Mouse (Mus musculus): ENCODE data around the gene Cracr2b. TPM values are rescaled to one million over a fixed set of nuclear protein-coding genes. Genes with fewer than 3 reads are reported as not detected.

Gene Cracr2b
- total RNA-seq (2021) (10 to 100 TPM; 15.4 to 19.4 TPM), polyA plus RNA-seq (2012; rRNA removed) (23.8 and 35.0 TPM in 2 replicates)
- long read RNA-seq, partial matches to known transcripts, result 8 of 14 reads
- long read RNA-seq, other reads (novel, unspliced or antisense), result 5 of 14 reads

GRCm38 (mm10) chr7:141460391-141461113 is at the start of gene Cracr2b:
Cracr2b (plus strand) TSS chr7:141461094.
- 49% methylated on average over 15 of the region's 15 CpGs for WGBS
- peak; percentile 68 to 73 for DNase-seq
- Histone ChIP-seq H3K4me1 (ENCODE audit: control insufficient read depth, insufficient read depth, low read length) (peaks cover 29% of the 10 kb centered on the region), H3K79me2 (replicated peaks; ENCODE audit: control insufficient read depth, insufficient read depth, low read length) (no peaks in the 10 kb centered on the region; the same call in 1 of the 2 replicates), H3K4me3 (peak within 1 kb of the TSS; percentile 83), H3K9ac (ENCODE audit: low read depth, low read length) (peak within 1 kb of the TSS; percentile 88), H3K36me3 (ENCODE audit: control insufficient read depth, insufficient read depth, low read length) (peaks cover 5% of the 10 kb centered on the region; the same call in 1 of the 2 replicates), H3K27ac (peak within 1 kb of the TSS; percentile 97), H3K27me3 (ENCODE audit: control insufficient read depth, insufficient read depth, low read length) (no peaks in the 10 kb centered on the region)
- intact Hi-C loops (cut with DNase I), result no loop called here
- TF ChIP-seq CTCF (IDR thresholded peaks at IDR 0.05) (no peak), POLR2A (IDR thresholded peaks at IDR 0.05; ENCODE audit: insufficient read depth, low read depth, low read length) (peak; percentile 52), EP300 (IDR thresholded peaks at IDR 0.05; ENCODE audit: insufficient read depth, low read depth, low read length) (0 out of 2 replicates have a peak, but pooled peaks have one; percentile 17)

GRCm38 (mm10) chr7:141411667-141412066 is 49.2 kb upstream of the Cracr2b start:
- no peak for TF ChIP-seq CTCF (IDR thresholded peaks at IDR 0.05)
- TF ChIP-seq EP300 (IDR thresholded peaks at IDR 0.05; ENCODE audit: insufficient read depth, low read depth, low read length), result no peak
- no peak for TF ChIP-seq POLR2A (IDR thresholded peaks at IDR 0.05; ENCODE audit: insufficient read depth, low read depth, low read length)
- H3K27ac ChIP-seq, result no peak overlapping the region
- intact Hi-C loops (cut with DNase I), result no loop called here
- no peak overlapping the region for H3K9ac ChIP-seq (ENCODE audit: low read depth, low read length)
- 83% methylated on average over 1 of the region's 1 CpGs for WGBS
- no peak for DNase-seq
- H3K4me3 ChIP-seq, result no peak overlapping the region
- no peaks in the 10 kb centered on the region for H3K36me3 ChIP-seq (ENCODE audit: control insufficient read depth, insufficient read depth, low read length)
- H3K79me2 ChIP-seq (replicated peaks; ENCODE audit: control insufficient read depth, insufficient read depth, low read length), result no peaks in the 10 kb centered on the region
- peaks cover 3% of the 10 kb centered on the region for H3K4me1 ChIP-seq (ENCODE audit: control insufficient read depth, insufficient read depth, low read length)
- no peaks in the 10 kb centered on the region for H3K27me3 ChIP-seq (ENCODE audit: control insufficient read depth, insufficient read depth, low read length)

GRCm38 (mm10) chr7:141413331-141413730 is 47.6 kb upstream of the Cracr2b start:
- 5% methylated on average over 16 of the region's 16 CpGs for WGBS
- Histone ChIP-seq H3K79me2 (replicated peaks; ENCODE audit: control insufficient read depth, insufficient read depth, low read length) (no peaks in the 10 kb centered on the region), H3K9ac (ENCODE audit: low read depth, low read length) (peak overlapping the region; percentile 82), H3K27ac (peak overlapping the region; percentile 96), H3K4me1 (ENCODE audit: control insufficient read depth, insufficient read depth, low read length) (peaks cover 3% of the 10 kb centered on the region), H3K27me3 (ENCODE audit: control insufficient read depth, insufficient read depth, low read length) (no peaks in the 10 kb centered on the region), H3K36me3 (ENCODE audit: control insufficient read depth, insufficient read depth, low read length) (no peaks in the 10 kb centered on the region), H3K4me3 (peak overlapping the region; percentile 68)
- intact Hi-C loops (cut with DNase I), result no loop called here
- peak in 1 of 2 experiments; percentile 26 for DNase-seq
- TF ChIP-seq CTCF (IDR thresholded peaks at IDR 0.05) (no peak), POLR2A (IDR thresholded peaks at IDR 0.05; ENCODE audit: insufficient read depth, low read depth, low read length) (no peak), EP300 (IDR thresholded peaks at IDR 0.05; ENCODE audit: insufficient read depth, low read depth, low read length) (no peak)

- peak; percentile 98 to 99 for DNase-seq
- H3K4me3 ChIP-seq, result peak within 1 kb of the TSS; percentile 76
- peak within 1 kb of the TSS; percentile 82 for H3K9ac ChIP-seq (ENCODE audit: low read depth, low read length)
- TF ChIP-seq POLR2A (IDR thresholded peaks at IDR 0.05; ENCODE audit: insufficient read depth, low read depth, low read length) (peak; percentile 85), EP300 (IDR thresholded peaks at IDR 0.05; ENCODE audit: insufficient read depth, low read depth, low read length) (peak; percentile 48; the same call in 1 of the 2 replicates), CTCF (IDR thresholded peaks at IDR 0.05) (peak; percentile 50)
- H3K36me3 ChIP-seq (ENCODE audit: control insufficient read depth, insufficient read depth, low read length), result no peaks in the 10 kb centered on the region
- intact Hi-C loops (cut with DNase I), result loop anchor here (1.0 kb wide), 1 partner anchor 18 kb away; no protein-coding TSS in a partner anchor
- H3K27me3 ChIP-seq (ENCODE audit: control insufficient read depth, insufficient read depth, low read length), result no peaks in the 10 kb centered on the region
- H3K27ac ChIP-seq, result peak within 1 kb of the TSS; percentile 96
- WGBS, result under 1% methylated on average over 56 of the region's 56 CpGs
- no peaks in the 10 kb centered on the region for H3K79me2 ChIP-seq (replicated peaks; ENCODE audit: control insufficient read depth, insufficient read depth, low read length)
- H3K4me1 ChIP-seq (ENCODE audit: control insufficient read depth, insufficient read depth, low read length), result peaks cover 2% of the 10 kb centered on the region
Measured at GRCm38 (mm10) chr7:141413809-141414584, 46.9 kb upstream of the Cracr2b start, which contains the start of gene Gatd1. Gatd1 (minus strand) TSS chr7:141414136.

- WGBS, result 86% methylated on average over 6 of the region's 6 CpGs
- H3K4me1 ChIP-seq (ENCODE audit: control insufficient read depth, insufficient read depth, low read length), result no peaks in the 10 kb centered on the region; the same call in 1 of the 2 replicates
- no peak overlapping the region for H3K4me3 ChIP-seq
- H3K27me3 ChIP-seq (ENCODE audit: control insufficient read depth, insufficient read depth, low read length), result no peaks in the 10 kb centered on the region
- H3K36me3 ChIP-seq (ENCODE audit: control insufficient read depth, insufficient read depth, low read length), result no peaks in the 10 kb centered on the region
- no peaks in the 10 kb centered on the region for H3K79me2 ChIP-seq (replicated peaks; ENCODE audit: control insufficient read depth, insufficient read depth, low read length)
- no peak for TF ChIP-seq CTCF (IDR thresholded peaks at IDR 0.05)
- TF ChIP-seq POLR2A (IDR thresholded peaks at IDR 0.05; ENCODE audit: insufficient read depth, low read depth, low read length), result no peak
- no peak for TF ChIP-seq EP300 (IDR thresholded peaks at IDR 0.05; ENCODE audit: insufficient read depth, low read depth, low read length)
- H3K27ac ChIP-seq, result no peak overlapping the region
- peak in 1 of 2 experiments; percentile 20 for DNase-seq
- intact Hi-C loops (cut with DNase I), result no loop called here
- no peak overlapping the region for H3K9ac ChIP-seq (ENCODE audit: low read depth, low read length)
Measured at GRCm38 (mm10) chr7:141416144-141416841, 44.6 kb upstream of the Cracr2b start.
